Mouse (Mus musculus) midbrain, embryonic 15.5 days (tissue): ENCODE measurements around the gene Kcnip4. TPM values are rescaled to one million over a fixed set of nuclear protein-coding genes. Genes with fewer than 3 reads are reported as not detected.
A peak's percentile ranks its signal among the peaks of the same experiment; 100 is the strongest.

Experiments used
- ATAC-seq: fragments of 200-750 bp; cut with Nextera tagmentation; replicated peaks from 2 replicates; pipeline ENCODE4 v1.8.0; 2017; ENCODE audit warnings: moderate TSS enrichment
- H3K27ac ChIP-seq: fragments of 300-500 bp; sonication (generic); 2 replicates; pipeline ENCODE4 v1.5.1; 2015; ENCODE audit warnings: mild to moderate bottlenecking, inconsistent platforms
- H3K27me3 ChIP-seq: fragments of 300-500 bp; sonication (generic); replicated peaks from 2 replicates; pipeline ENCODE4 v1.6.1; 2015; ENCODE audit warnings: inconsistent platforms
- H3K36me3 ChIP-seq: fragments of 300-500 bp; sonication (generic); replicated peaks from 2 replicates; pipeline ENCODE4 v1.6.1; 2015; ENCODE audit warnings: inconsistent platforms
- H3K4me1 ChIP-seq: fragments of 300-500 bp; sonication (generic); 2 replicates; pipeline ENCODE4 v1.6.1; 2015; ENCODE audit warnings: inconsistent platforms
- H3K4me2 ChIP-seq: fragments of 300-500 bp; sonication (generic); 2 replicates; pipeline ENCODE4 v1.6.1; 2015; ENCODE audit warnings: inconsistent platforms, mild to moderate bottlenecking, moderate library complexity
- H3K4me3 ChIP-seq: fragments of 300-500 bp; sonication (generic); 2 replicates; pipeline ENCODE4 v1.5.1; 2015; ENCODE audit warnings: mild to moderate bottlenecking, inconsistent platforms
- H3K9ac ChIP-seq: fragments of 300-500 bp; sonication (generic); 2 replicates; pipeline ENCODE4 v1.6.1; 2015; ENCODE audit warnings: mild to moderate bottlenecking, inconsistent platforms
- H3K9me3 ChIP-seq: fragments of 300-500 bp; sonication (generic); 2 replicates; pipeline ENCODE4 v1.6.1; 2016; ENCODE audit warnings: inconsistent platforms
- WGBS: fragments of 180-500 bp; shearing (Covaris S2); methylation state at CpG from one replicate; pipeline ENCODE4 v1.1.7; 2015; ENCODE audit warnings: mixed read lengths; 5-methylcytosine and 5-hydroxymethylcytosine counted together
- polyA plus RNA-seq: library from polyadenylated mRNA; unstranded; fragments of >200 nt; fragmentation: Nextera tagmentation; extraction: Ambion mirVana; gene quantifications from 2 replicates; pipeline ENCODE4 v1.2.1, GENCODE M21; 2015

Gene Kcnip4
- polyA plus RNA-seq, 1 experiment from 2014 or later: 17.6 TPM

GRCm38 (mm10) chr5:49291801-49292200 lies 232.9 kb downstream of the Kcnip4 start:
- WGBS: 61% methylated on average over 3 of the region's 3 CpGs
- no peaks in the 10 kb centered on the region for H3K36me3 ChIP-seq

GRCm38 (mm10) chr5:49285455-49286135 lies 239.1 kb downstream of the Kcnip4 start:
- peak overlapping the region; percentile 61; the same call in 1 of the 2 replicates for H3K27ac ChIP-seq
- no peaks in the 10 kb centered on the region for H3K9me3 ChIP-seq
- no peaks in the 10 kb centered on the region for H3K36me3 ChIP-seq
- H3K27me3 ChIP-seq: no peaks in the 10 kb centered on the region
- 8% methylated on average over 12 of the region's 12 CpGs for WGBS
- peak overlapping the region; percentile 33 for H3K9ac ChIP-seq
- peak overlapping the region; percentile 39 for H3K4me3 ChIP-seq
- peak overlapping the region; percentile 71 for H3K4me2 ChIP-seq
- peak; percentile 76 for ATAC-seq
- peaks cover 23% of the 10 kb centered on the region for H3K4me1 ChIP-seq

More at GRCm38 (mm10) chr5:49291801-49292200, 232.9 kb downstream of the Kcnip4 start:
- Histone ChIP-seq H3K9me3 (no peaks in the 10 kb centered on the region), H3K4me3 (no peak overlapping the region), H3K4me1 (no peaks in the 10 kb centered on the region), H3K27me3 (no peaks in the 10 kb centered on the region), H3K9ac (no peak overlapping the region), H3K27ac (no peak overlapping the region), H3K4me2 (no peak overlapping the region)
- no peak for ATAC-seq

GRCm38 (mm10) chr5:49284776-49285175 lies 239.9 kb downstream of the Kcnip4 start:
- peak overlapping the region; percentile 39 for H3K4me3 ChIP-seq
- H3K9ac ChIP-seq: peak overlapping the region; percentile 18; the same call in 1 of the 2 replicates
- peak overlapping the region; percentile 71 for H3K4me2 ChIP-seq
- H3K9me3 ChIP-seq: no peaks in the 10 kb centered on the region
- H3K36me3 ChIP-seq: no peaks in the 10 kb centered on the region
- 4% methylated on average over 6 of the region's 6 CpGs for WGBS
- H3K27me3 ChIP-seq: no peaks in the 10 kb centered on the region
- peak; percentile 78 for ATAC-seq
- peaks cover 23% of the 10 kb centered on the region for H3K4me1 ChIP-seq
- H3K27ac ChIP-seq: peak overlapping the region; percentile 61

GRCm38 (mm10) chr5:49283403-49283802 lies 241.3 kb downstream of the Kcnip4 start:
- Histone ChIP-seq H3K9ac (no peak overlapping the region), H3K4me2 (no peak overlapping the region), H3K36me3 (no peaks in the 10 kb centered on the region), H3K4me3 (no peak overlapping the region), H3K9me3 (no peaks in the 10 kb centered on the region), H3K4me1 (peaks cover 23% of the 10 kb centered on the region), H3K27me3 (no peaks in the 10 kb centered on the region), H3K27ac (no peak overlapping the region)
- ATAC-seq: no peak
- WGBS: 38% methylated on average over 5 of the region's 5 CpGs

- Histone ChIP-seq H3K27ac (no peak overlapping the region), H3K4me3 (no peak overlapping the region), H3K27me3 (no peaks in the 10 kb centered on the region), H3K9me3 (no peaks in the 10 kb centered on the region), H3K4me2 (no peak overlapping the region), H3K9ac (no peak overlapping the region), H3K4me1 (no peaks in the 10 kb centered on the region), H3K36me3 (no peaks in the 10 kb centered on the region)
- no peak for ATAC-seq
Measured at GRCm38 (mm10) chr5:49271864-49272263, 252.8 kb downstream of the Kcnip4 start.

GRCm38 (mm10) chr5:49268807-49269206 lies 255.9 kb downstream of the Kcnip4 start:
- no peak overlapping the region for H3K4me2 ChIP-seq
- no peak overlapping the region for H3K9ac ChIP-seq
- no peaks in the 10 kb centered on the region for H3K36me3 ChIP-seq
- H3K4me3 ChIP-seq: no peak overlapping the region
- no peak for ATAC-seq
- no peak overlapping the region for H3K27ac ChIP-seq
- no peaks in the 10 kb centered on the region for H3K9me3 ChIP-seq
- WGBS: 89% methylated on average over 8 of the region's 8 CpGs
- H3K27me3 ChIP-seq: no peaks in the 10 kb centered on the region
- H3K4me1 ChIP-seq: no peaks in the 10 kb centered on the region

- no peak for ATAC-seq
- WGBS: 87% methylated on average over 4 of the region's 4 CpGs
- no peak overlapping the region for H3K27ac ChIP-seq
- H3K4me2 ChIP-seq: no peak overlapping the region
- H3K4me3 ChIP-seq: no peak overlapping the region
- H3K36me3 ChIP-seq: no peaks in the 10 kb centered on the region
- H3K9ac ChIP-seq: no peak overlapping the region
- no peaks in the 10 kb centered on the region for H3K4me1 ChIP-seq
- no peaks in the 10 kb centered on the region for H3K9me3 ChIP-seq
- H3K27me3 ChIP-seq: no peaks in the 10 kb centered on the region
Measured at GRCm38 (mm10) chr5:49259356-49259755, 265.4 kb downstream of the Kcnip4 start.

GRCm38 (mm10) chr5:49256850-49257249 lies 267.9 kb downstream of the Kcnip4 start:
- ATAC-seq: no peak
- no peaks in the 10 kb centered on the region for H3K36me3 ChIP-seq

GRCm38 (mm10) chr5:49255983-49256382 lies 268.7 kb downstream of the Kcnip4 start:
- Histone ChIP-seq H3K9ac (no peak overlapping the region), H3K27ac (no peak overlapping the region), H3K4me3 (no peak overlapping the region), H3K9me3 (no peaks in the 10 kb centered on the region), H3K27me3 (no peaks in the 10 kb centered on the region), H3K4me1 (no peaks in the 10 kb centered on the region), H3K4me2 (no peak overlapping the region), H3K36me3 (no peaks in the 10 kb centered on the region)
- WGBS: 76% methylated on average over 4 of the region's 4 CpGs
- no peak for ATAC-seq

More at GRCm38 (mm10) chr5:49256850-49257249, 267.9 kb downstream of the Kcnip4 start:
- Histone ChIP-seq H3K4me1 (no peaks in the 10 kb centered on the region), H3K9ac (no peak overlapping the region), H3K27me3 (no peaks in the 10 kb centered on the region), H3K4me2 (no peak overlapping the region), H3K4me3 (no peak overlapping the region), H3K9me3 (no peaks in the 10 kb centered on the region), H3K27ac (no peak overlapping the region)
- WGBS: 75% methylated on average over 3 of the region's 3 CpGs

- Histone ChIP-seq H3K4me3 (no peak overlapping the region), H3K4me1 (no peaks in the 10 kb centered on the region), H3K4me2 (no peak overlapping the region), H3K27me3 (no peaks in the 10 kb centered on the region), H3K27ac (no peak overlapping the region), H3K9me3 (no peaks in the 10 kb centered on the region), H3K36me3 (no peaks in the 10 kb centered on the region), H3K9ac (no peak overlapping the region)
- 74% methylated on average over 2 of the region's 2 CpGs for WGBS
- ATAC-seq: no peak
Measured at GRCm38 (mm10) chr5:49247081-49247480, 277.6 kb downstream of the Kcnip4 start.

- no peak overlapping the region for H3K27ac ChIP-seq
- no peak overlapping the region for H3K4me2 ChIP-seq
- H3K36me3 ChIP-seq: no peaks in the 10 kb centered on the region
- peak; percentile 60; the same call in 1 of the 2 replicates for ATAC-seq
- no peaks in the 10 kb centered on the region for H3K9me3 ChIP-seq
- no peaks in the 10 kb centered on the region for H3K27me3 ChIP-seq
- no peak overlapping the region for H3K4me3 ChIP-seq
- WGBS: 45% methylated on average over 4 of the region's 4 CpGs
- no peak overlapping the region for H3K9ac ChIP-seq
- no peaks in the 10 kb centered on the region for H3K4me1 ChIP-seq
Measured at GRCm38 (mm10) chr5:49244414-49244813, 280.3 kb downstream of the Kcnip4 start.

- H3K4me2 ChIP-seq: no peak overlapping the region
- H3K4me1 ChIP-seq: no peaks in the 10 kb centered on the region
- H3K9me3 ChIP-seq: no peaks in the 10 kb centered on the region
- no peak for ATAC-seq
- H3K36me3 ChIP-seq: no peaks in the 10 kb centered on the region
- over 99% methylated on average over 6 of the region's 6 CpGs for WGBS
- no peaks in the 10 kb centered on the region for H3K27me3 ChIP-seq
- no peak overlapping the region for H3K4me3 ChIP-seq
- no peak overlapping the region for H3K9ac ChIP-seq
- H3K27ac ChIP-seq: no peak overlapping the region
Measured at GRCm38 (mm10) chr5:49241708-49242107, 283.0 kb downstream of the Kcnip4 start.

GRCm38 (mm10) chr5:49201164-49201756 lies 323.4 kb downstream of the Kcnip4 start:
- Histone ChIP-seq H3K27me3 (no peaks in the 10 kb centered on the region), H3K9me3 (no peaks in the 10 kb centered on the region), H3K9ac (no peak overlapping the region), H3K36me3 (no peaks in the 10 kb centered on the region), H3K27ac (no peak overlapping the region), H3K4me3 (no peak overlapping the region), H3K4me1 (no peaks in the 10 kb centered on the region), H3K4me2 (no peak overlapping the region)
- WGBS: 32% methylated on average over 4 of the region's 4 CpGs
- no peak for ATAC-seq
